Mouse (Mus musculus) kidney, adult 10 weeks (tissue): ENCODE results near the gene Ugt1a9. TPM values are rescaled to one million over a fixed set of nuclear protein-coding genes. Genes with fewer than 3 reads are reported as not detected.

Source experiments
- polyA plus RNA-seq: library from polyadenylated mRNA; stranded (reverse); fragments of 350-450 nt; fragmentation: Illumina TruSeq; extraction: RNeasy Lipid Tissue Mini Kit (QIAGEN cat#74804); gene quantifications from one replicate; pipeline ENCODE4 v1.2.3, GENCODE M21; 2014; ENCODE audit warnings: low read depth, low replicate concordance

Gene Ugt1a9
- 2.7 TPM for polyA plus RNA-seq

DNA sequence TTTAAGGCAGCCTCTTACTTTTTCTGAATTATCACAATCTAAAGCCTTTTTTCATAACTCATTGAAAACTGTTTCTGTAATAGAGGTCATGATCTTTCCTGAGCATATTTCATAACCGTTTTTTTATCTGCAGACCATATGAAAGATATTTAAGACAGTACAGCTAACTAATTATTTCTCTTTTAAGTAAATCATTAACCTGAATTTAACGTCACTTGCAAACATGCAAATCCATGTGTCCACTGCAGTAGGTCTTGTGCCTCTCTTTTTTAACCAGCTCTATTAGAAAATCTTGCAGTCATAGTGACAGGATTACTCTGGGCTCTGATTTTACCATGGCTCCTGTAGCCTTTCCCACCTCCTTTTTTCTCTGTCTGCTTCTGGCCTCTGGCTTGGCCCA, at the start of gene Ugt1a9:
TSS of gene Ugt1a9 (plus strand) at position 306 of the 400 bp plus-strand sequence.

DNA sequence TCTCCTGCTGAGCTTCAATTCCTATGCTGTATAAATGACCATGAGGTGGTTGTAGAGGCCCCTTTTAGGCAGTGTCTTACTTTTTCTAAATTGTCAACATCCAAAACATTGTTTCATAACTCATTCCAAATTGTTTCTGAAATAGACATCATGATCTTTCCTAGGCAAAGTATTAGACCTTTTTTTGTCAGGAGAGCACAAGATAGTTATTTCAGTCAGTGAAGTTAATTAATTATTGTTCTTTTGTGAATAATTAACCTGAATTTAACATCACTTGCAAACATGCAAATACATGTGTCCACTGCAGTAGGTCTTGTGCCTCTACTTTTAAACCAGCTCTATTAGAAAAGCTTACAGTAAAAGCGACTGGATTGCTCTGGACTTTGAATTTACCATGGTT, 15.5 kb upstream of the Ugt1a9 start, which contains the start of gene Ugt1a10:
TSS of gene Ugt1a10 (plus strand) at position 301 of the 400 bp plus-strand sequence.

GRCm38 (mm10) chr1:88087513-88087912, 16.9 kb downstream of the Ugt1a9 start, which contains the start of gene Ugt1a8:
Ugt1a8 (plus strand) TSS chr1:88087813.

GRCm38 (mm10) chr1:88094941-88095492, 24.4 kb downstream of the Ugt1a9 start, which contains the start of gene Ugt1a7c:
Ugt1a7c (plus strand) TSS chr1:88095062.

DNA sequence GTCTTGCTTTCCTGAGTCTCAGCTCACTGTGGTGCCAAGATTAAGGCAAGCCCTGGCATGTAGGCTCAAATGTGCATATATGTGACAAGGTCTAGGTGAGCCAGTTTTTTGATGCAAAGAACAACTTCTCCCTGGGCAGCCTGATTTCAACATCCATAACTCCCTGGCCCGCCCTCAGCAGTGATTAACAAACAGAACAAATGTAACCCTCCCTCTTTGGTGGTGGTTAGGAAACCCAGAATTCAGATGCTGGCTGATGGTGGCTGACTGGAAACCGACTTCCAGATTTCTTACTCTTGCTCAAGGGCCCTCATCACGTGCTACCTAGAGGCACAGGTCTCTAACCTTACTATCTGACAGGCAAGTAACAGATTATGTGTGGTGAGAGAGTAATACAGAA, 32.4 kb downstream of the Ugt1a9 start, which contains the start of gene Ugt1a6b:
TSS of gene Ugt1a6b (plus strand) at position 234 of the 400 bp plus-strand sequence.

GRCm38 (mm10) chr1:88134457-88135011, 63.9 kb downstream of the Ugt1a9 start, which contains the start of gene Ugt1a6a:
Ugt1a6a (plus strand) TSS chr1:88134809.

GRCm38 (mm10) chr1:88165711-88166110, 95.1 kb downstream of the Ugt1a9 start, which contains the start of gene Ugt1a5:
Ugt1a5 (plus strand) TSS chr1:88166012.

GRCm38 (mm10) chr1:88200456-88200855, 129.9 kb downstream of the Ugt1a9 start, which contains the start of gene Ugt1a2:
Ugt1a2 (plus strand) TSS chr1:88200601.

GRCm38 (mm10) chr1:88205294-88205922, 134.8 kb downstream of the Ugt1a9 start, which contains the start of gene Dnajb3:
Dnajb3 (minus strand) TSS chr1:88205782.

GRCm38 (mm10) chr1:88211812-88212211, 141.2 kb downstream of the Ugt1a9 start, which contains the start of gene Ugt1a1:
Ugt1a1 (plus strand) TSS chr1:88211959.

DNA sequence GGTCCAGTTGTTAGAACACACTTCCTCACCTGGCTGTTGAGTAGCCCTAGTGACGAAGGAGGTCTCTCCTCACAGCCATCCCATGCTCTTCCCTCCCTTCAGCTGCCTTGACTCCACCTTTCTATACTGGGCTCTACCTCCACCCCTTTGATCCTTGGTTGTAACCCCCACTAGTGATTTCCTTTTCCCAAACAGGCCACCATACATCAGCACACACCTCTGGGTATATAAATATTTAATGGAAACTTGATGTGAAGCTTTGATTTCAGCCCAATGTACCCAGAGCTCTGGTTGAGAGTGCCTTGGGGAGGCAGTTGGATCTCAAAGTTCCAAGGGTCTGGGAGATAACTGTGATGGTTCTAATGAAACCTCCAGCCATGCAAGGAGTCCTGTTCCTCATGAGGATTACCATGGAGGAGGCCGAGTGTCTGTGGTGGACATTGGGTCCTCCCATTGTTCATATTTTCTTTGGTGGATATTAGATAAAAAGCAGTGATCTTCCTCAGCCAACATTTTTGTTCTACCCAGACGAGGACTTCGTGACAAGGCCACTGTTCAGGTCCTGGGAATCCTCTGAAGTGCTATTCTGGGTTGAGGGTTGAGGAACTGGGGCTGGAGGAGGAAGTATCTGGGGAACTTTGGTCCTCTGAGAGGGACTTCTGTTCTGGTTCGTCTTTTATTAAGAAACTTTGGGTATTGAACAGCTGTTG, 156.2 kb downstream of the Ugt1a9 start, which contains the start of gene Mroh2a:
TSS of gene Mroh2a (plus strand) at position 317 of the 710 bp plus-strand sequence.

Other genes with a start within 250 kb of the Ugt1a9 start
- 45.4 TPM for gene Dgkd, start 217.5 kb upstream of the Ugt1a9 start, polyA plus RNA-seq
- 33.3 TPM for gene Usp40, start 62.2 kb upstream of the Ugt1a9 start, polyA plus RNA-seq
- gene Ugt1a10, start 15.4 kb upstream of the Ugt1a9 start, polyA plus RNA-seq, result 61.8 TPM
- not detected for gene Ugt1a8, start 17.0 kb downstream of the Ugt1a9 start, polyA plus RNA-seq
- gene Ugt1a7c, start 24.3 kb downstream of the Ugt1a9 start, polyA plus RNA-seq, result 433 TPM
- 0.81 TPM for gene Ugt1a6b, start 32.5 kb downstream of the Ugt1a9 start, polyA plus RNA-seq
- 17.1 TPM for gene Ugt1a6a, start 64.0 kb downstream of the Ugt1a9 start, polyA plus RNA-seq
- 0.24 TPM for gene Ugt1a5, start 95.2 kb downstream of the Ugt1a9 start, polyA plus RNA-seq
- gene Ugt1a2, start 129.8 kb downstream of the Ugt1a9 start, polyA plus RNA-seq, result 1,708 TPM
- 2.1 TPM for gene Dnajb3, start 135.0 kb downstream of the Ugt1a9 start, polyA plus RNA-seq
- gene Ugt1a1, start 141.2 kb downstream of the Ugt1a9 start, polyA plus RNA-seq, result 9.7 TPM
- not detected for gene Mroh2a, start 156.2 kb downstream of the Ugt1a9 start, polyA plus RNA-seq
- gene Hjurp, start 206.8 kb downstream of the Ugt1a9 start, polyA plus RNA-seq, result 10.4 TPM
- gene Trpm8, start 206.9 kb downstream of the Ugt1a9 start, polyA plus RNA-seq, result not detected